Mouse (Mus musculus) heart, adult 9 months (tissue): ENCODE results near the gene Tespa1.
"Not testable (repeated sequence)": the region's sequence is repeated elsewhere in the genome, so short reads cannot be mapped to it uniquely, and the experiment has no call there.

Experiments
- DNase-seq, 2 experiments: peaks; one replicate each; pipeline ENCODE4 v3.0.0; 2022; ENCODE audit warnings: low spot score in 2 of 2

The Tespa1 gene

GRCm38 (mm10) chr10:130322637-130323036 is at the start of gene Tespa1:
Tespa1 (plus strand) TSS chr10:130322870.
- DNase-seq = peak in 1 of 2 experiments; percentile 15

- DNase-seq = no peak
Measured at GRCm38 (mm10) chr10:130275759-130276158, 46.9 kb upstream of the Tespa1 start.

DNA sequence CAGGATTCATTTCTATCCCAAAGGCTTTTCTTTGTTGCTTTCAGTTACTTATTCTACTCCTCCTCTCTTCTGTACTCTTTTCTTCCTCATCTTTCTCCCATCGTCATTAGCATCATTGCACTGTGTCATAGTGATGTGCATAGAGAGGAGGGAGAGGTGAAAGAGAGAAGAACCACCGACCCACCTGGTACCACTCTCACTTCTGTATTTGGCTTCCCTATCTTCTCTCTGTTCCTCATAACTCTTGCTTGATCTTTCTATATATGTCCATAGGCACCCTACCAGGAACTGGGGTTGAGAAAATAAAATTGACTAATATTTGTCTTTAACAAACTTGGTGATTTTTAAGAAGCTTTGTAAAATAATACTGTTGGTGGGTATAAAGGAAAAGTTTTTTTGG is 46.2 kb upstream of the Tespa1 start:
- no peak for DNase-seq

- no peak for DNase-seq
Measured at GRCm38 (mm10) chr10:130280066-130280465, 42.6 kb upstream of the Tespa1 start, which contains the start of gene Neurod4. Neurod4 (minus strand) TSS chr10:130280240.

- DNase-seq = no peak
Measured at GRCm38 (mm10) chr10:130281982-130282449, 40.7 kb upstream of the Tespa1 start.

DNA sequence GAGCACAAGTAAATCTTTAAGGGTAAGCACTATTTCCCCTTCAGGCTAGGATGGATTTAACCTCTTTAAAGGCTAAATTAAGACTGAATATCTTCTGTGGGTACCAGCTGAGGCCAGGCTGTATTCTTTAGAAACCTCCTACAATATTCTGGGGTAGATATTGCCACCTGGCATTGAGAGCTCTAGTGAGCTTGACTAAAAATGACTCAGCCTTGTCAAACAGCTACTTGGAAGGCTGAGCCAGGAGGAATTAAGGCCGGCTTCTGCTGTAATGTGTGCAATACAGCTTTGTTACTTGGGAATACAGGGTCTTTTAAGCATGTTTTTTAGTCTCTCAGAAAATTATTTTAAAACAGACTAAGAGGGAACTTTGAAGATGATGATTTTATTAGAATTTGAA is 35.5 kb upstream of the Tespa1 start:
- DNase-seq = no peak

DNA sequence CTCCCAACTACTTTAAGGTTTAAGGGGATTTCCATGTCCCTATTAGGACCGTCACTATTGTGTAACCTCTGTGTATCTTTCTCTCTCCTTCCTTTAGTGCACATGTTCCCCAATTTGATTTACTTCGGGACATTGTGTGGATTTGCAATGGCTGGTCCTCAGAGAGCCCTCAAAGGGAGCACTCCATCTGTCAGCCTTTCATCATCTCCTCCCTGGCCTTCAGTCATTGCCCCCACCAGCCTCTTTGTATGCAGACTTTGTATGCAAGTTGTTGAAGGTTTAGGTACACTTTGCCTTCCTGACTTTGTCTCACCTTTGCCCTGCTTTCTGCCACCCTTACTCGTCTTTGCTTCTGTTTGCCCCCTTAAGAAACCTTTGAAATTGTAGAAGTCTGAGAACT is 34.7 kb upstream of the Tespa1 start:
- DNase-seq = no peak

DNA sequence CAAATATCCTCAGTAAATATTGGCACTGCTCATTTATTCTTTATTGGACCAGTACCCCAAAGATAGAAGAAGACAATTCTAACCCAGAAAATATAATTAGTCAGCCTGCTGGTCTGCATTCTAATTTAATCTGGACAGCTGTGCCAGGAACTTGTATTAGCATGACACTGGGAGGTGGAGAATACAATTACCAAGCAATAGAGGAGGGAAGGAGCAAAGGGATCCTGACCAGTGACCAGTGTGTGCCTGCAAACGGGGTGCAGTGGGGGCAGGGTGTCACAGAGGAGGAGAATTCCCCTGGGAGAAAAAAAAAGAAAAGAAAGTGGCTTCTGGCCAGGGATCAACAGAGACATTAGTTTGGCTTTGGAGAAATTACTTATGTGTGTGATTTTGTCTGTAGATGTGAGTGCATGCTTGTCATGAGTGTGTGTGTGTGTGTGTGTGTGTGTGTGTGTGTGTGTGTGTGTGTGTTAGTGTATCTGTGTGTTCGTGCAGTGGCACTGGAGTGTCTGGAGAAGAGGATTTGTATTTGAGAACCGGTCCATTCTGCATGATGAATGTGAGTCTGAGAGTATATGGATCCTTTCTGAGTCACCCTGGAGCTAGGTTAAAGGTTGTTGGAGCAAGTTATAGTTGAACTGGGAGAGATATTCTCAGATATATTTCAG is 28.8 kb upstream of the Tespa1 start:
- no peak for DNase-seq

DNA sequence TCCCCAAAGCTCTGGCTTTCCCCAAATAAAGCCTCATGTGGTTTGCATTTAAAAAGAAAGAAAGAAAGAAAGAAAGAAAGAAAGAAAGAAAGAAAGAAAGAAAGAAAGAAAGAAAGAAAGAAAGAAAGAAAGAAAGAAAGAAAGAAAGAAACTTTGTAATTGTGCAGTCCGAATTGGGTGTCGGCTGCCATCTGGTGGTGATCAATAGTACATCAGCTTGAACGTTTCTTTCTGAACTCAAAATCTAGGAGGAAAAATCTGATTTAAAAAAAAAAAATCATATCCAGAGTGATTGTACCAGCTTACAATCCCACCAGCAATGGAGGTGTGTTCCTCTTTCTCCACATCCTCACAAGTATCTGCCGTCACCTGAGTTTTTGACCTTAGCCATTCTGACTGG is 23.9 kb upstream of the Tespa1 start:
- not testable (repeated sequence) for DNase-seq

- DNase-seq = not testable (repeated sequence)
Measured at GRCm38 (mm10) chr10:130304138-130304537, 18.5 kb upstream of the Tespa1 start.

DNA sequence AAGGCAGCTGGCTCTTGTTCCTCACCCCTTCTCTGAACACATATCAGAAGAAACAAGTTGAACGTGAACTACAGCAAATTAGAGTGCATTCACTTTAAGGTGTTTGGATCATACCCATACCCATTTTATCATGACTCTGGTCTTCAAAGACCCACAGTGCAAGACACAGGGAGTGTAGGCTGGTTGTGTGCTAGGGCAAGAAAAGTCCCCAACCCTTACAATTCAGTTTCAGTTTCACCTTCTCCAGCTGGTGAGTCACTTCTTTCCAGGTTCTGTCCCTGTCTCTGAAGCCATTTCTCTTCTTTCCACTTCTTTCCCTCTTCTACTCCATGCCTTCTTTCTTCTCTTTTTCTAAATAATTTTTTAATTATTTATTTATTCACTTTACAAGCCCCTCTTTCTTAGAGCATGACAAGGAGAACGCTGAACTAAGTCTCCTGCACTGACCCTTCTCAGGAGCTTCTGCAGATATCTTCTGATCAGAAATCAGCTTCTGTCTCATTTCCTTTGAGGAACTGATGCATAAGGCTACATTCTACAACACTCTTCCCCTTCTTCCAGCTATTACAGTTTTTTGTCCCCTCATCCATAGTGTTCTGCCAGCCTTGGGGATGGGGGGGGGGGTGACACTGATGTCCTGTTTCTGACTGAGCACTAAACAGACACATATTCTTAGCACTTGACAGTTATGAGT is 11.0 kb upstream of the Tespa1 start:
- no peak for DNase-seq

GRCm38 (mm10) chr10:130313531-130313930 is 9.1 kb upstream of the Tespa1 start:
- DNase-seq = no peak

DNA sequence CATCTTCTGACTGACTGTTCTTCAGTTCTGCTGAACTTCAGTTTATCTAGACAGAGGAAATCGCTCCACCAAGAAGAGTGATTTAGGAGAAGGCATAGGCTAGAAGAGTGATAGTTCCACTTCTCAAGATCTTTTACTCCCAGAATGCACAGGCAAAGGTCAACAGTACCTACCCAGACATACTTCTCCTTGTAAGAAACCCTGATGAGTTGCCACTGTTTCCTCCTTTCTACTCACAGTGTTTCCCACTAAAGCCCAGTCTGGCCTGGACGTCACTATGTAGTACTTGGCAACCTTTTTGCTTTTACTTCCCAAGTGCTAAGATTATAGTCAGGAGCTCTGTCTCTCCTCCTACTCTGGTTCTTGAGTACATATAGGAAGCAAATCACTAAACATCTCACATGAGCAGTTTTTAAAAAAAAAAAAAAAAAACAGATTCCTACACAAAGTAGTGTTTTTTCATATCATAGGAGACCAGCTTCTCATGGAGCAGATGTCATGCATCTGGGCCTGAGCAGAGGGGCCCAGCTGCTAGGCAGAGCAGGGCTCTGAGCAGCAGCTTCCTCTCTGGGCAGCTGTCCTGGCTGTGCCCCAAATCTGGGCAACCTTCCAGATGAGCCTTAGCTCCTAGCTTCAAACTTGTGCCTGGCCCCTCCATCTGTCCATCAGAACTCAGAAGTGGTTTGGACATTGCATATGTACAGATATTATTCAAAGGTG is 8.4 kb upstream of the Tespa1 start:
- peak; percentile 9 to 18 for DNase-seq

GRCm38 (mm10) chr10:130315846-130316245 is 6.8 kb upstream of the Tespa1 start:
- DNase-seq = no peak

- no peak for DNase-seq
Measured at GRCm38 (mm10) chr10:130318720-130319119, 4.0 kb upstream of the Tespa1 start.

GRCm38 (mm10) chr10:130320715-130321114 is 2.0 kb upstream of the Tespa1 start:
- no peak for DNase-seq

DNA sequence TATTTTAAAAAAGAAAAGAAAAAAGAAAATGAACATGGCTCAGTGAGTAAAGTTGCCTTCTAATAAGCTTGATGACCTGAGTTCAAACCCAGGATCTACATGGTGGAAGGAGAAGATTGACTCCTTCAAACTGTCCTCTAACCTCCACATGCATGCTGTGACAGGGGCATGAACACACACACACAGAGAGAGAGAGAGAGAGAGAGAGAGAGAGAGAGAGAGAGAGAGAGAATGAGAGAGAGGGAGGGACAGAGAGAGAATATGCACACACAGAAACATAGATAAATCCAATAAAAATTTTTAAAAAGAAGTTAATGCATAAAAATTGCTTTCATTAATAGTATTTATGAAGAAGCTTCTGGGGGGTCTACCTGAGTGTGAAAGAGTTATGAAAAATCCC is 608 bp upstream of the Tespa1 start:
- no peak for DNase-seq

DNA sequence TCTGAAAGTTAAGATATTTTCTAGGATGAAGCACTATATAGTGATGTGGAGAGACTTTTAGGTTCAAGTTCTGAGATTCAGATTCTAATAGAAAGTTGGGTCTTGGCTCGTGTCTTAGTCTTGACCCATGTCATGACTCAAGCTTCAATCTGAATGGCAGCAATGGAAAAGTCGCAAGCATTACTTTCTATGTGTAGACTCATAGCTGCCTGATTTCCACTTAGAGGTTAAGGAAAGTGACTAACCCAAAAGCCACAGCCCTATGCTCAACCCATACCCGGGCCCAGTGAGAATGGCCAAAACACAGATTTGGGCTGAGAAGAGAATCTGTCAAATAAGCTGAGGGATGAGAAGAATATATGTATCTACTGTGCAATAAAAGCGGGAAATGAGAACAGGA is 1.6 kb downstream of the Tespa1 start:
- DNase-seq = no peak

DNA sequence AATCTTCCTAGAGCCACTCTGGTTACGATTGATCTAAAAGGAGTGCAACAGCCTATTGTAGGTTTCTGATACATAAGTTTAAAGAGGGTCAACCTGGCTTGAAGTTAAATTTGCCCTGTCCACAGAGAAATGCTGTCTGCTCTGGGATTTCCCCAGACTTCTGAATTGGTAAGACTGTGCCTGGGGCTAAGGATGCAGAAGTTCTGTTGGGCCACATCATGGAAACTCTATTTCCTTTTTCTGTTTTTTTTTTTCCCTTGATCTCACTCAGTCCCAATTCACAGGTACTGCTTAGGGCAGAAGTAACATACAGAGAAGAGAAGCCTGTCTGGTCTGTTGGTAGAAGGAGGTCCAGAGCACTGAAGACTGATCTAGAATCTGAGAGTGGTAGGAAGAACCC is 8.0 kb downstream of the Tespa1 start:
- no peak for DNase-seq

GRCm38 (mm10) chr10:130336385-130336784 is 13.7 kb downstream of the Tespa1 start:
- DNase-seq = no peak

GRCm38 (mm10) chr10:130337581-130337980 is 14.9 kb downstream of the Tespa1 start:
- DNase-seq = no peak

GRCm38 (mm10) chr10:130340050-130340449 is 17.4 kb downstream of the Tespa1 start:
- DNase-seq = not testable (repeated sequence)

DNA sequence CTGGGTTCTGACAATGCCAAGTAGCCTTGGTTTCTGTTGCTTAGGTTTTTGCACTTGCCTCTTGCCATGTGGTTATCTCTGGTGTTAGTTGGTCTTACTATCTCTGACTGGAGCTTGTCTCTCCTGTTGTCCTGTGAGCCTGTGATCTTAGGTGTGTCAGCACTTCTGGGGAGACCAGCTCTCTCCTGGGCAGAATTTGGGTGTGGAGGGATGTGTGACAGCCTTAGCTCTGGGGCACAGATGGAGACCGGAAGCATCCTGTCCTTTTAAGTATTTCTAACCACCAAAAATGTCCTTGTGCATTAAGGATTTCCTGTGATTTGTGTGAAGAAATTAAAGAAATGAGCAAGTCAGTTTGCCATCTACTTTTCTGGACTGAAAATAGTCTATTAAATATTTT is 21.4 kb downstream of the Tespa1 start:
- DNase-seq = no peak
